Mouse (Mus musculus): Measurements from ENCODE around the gene Sav1. TPM values are rescaled to one million over a fixed set of nuclear protein-coding genes. Genes with fewer than 3 reads are reported as not detected.

Sav1 gene
- total and polyA plus RNA-seq, 3 experiments = 17.8 to 96.2 (median 47.8) TPM

- Histone ChIP-seq H3K27me3 (ENCODE audit: control insufficient read depth in 1 of 2, insufficient read depth in 2 of 2, low read length in 2 of 2) (no peaks in the 10 kb centered on the region), H3K4me3 (ENCODE audit: control insufficient read depth in 1 of 2, insufficient read depth in 1 of 2, low read depth in 2 of 2, low read length in 2 of 2) (no peak overlapping the region), H3K36me3 (ENCODE audit: control insufficient read depth in 1 of 2, insufficient read depth in 2 of 2, low read length in 2 of 2) (peaks cover 0 to 24% of the 10 kb centered on the region in 2 experiments; a peak in 2 of 4 replicates), H3K79me2 (ENCODE audit: control insufficient read depth, insufficient read depth, low read length, poor library complexity) (no peaks in the 10 kb centered on the region), H3K9ac (ENCODE audit: control insufficient read depth, low read depth, low read length, poor library complexity, severe bottlenecking) (no peak overlapping the region), H3K9me3 (replicated peaks; ENCODE audit: insufficient read depth, low read length) (no peaks in the 10 kb centered on the region), H3K4me1 (ENCODE audit: control insufficient read depth in 1 of 2, insufficient read depth in 2 of 2, low read length in 2 of 2) (no peaks in the 10 kb centered on the region), H3K27ac (ENCODE audit: control insufficient read depth, low read depth, low read length) (no peak overlapping the region)
- no peak for DNase-seq (ENCODE audit: low read depth, low spot score)
- TF ChIP-seq GATA1 (IDR thresholded peaks at IDR 0.05; ENCODE audit: low read depth, low read length) (no peak), CHD2 (IDR thresholded peaks at IDR 0.05; ENCODE audit: low read length) (no peak), SMC3 (IDR thresholded peaks at IDR 0.05; ENCODE audit: low read depth, low read length) (no peak), POLR2A (IDR thresholded peaks at IDR 0.05; ENCODE audit: control insufficient read depth in 1 of 2, insufficient read depth in 1 of 2, low read depth in 1 of 2, low read length in 2 of 2, poor library complexity in 1 of 2) (no peak), BHLHE40 (IDR thresholded peaks at IDR 0.05; ENCODE audit: borderline replicate concordance, low read depth, low read length) (no peak), MYC (IDR thresholded peaks at IDR 0.05; ENCODE audit: low read depth, low read length) (no peak)
These were observed 38.6 kb upstream of the Sav1 start for GRCm38 (mm10) chr12:70025431-70025830.

GRCm38 (mm10) chr12:70023580-70023979 is 36.8 kb upstream of the Sav1 start:
- DNase-seq (ENCODE audit: low read depth, low spot score) = no peak
- no peaks in the 10 kb centered on the region for H3K27me3 ChIP-seq (ENCODE audit: control insufficient read depth in 1 of 2, insufficient read depth in 2 of 2, low read length in 2 of 2)
- H3K36me3 ChIP-seq (ENCODE audit: control insufficient read depth in 1 of 2, insufficient read depth in 2 of 2, low read length in 2 of 2) = peaks cover 0 to 20% of the 10 kb centered on the region in 2 experiments; a peak in 2 of 4 replicates
- no peak overlapping the region for H3K4me3 ChIP-seq (ENCODE audit: control insufficient read depth in 1 of 2, insufficient read depth in 1 of 2, low read depth in 2 of 2, low read length in 2 of 2)
- TF ChIP-seq POLR2AphosphoS5 (IDR thresholded peaks at IDR 0.05; ENCODE audit: borderline replicate concordance, low read depth, low read length) (no peak), KAT2A (conservative IDR thresholded peaks at IDR 0.05; ENCODE audit: low read depth, low read length) (no peak), ETS1 (IDR thresholded peaks at IDR 0.05; ENCODE audit: low read depth, low read length) (no peak), CHD1 (IDR thresholded peaks at IDR 0.05; ENCODE audit: low read depth, low read length) (no peak), RAD21 (IDR thresholded peaks at IDR 0.05; ENCODE audit: low read depth, low read length) (no peak), MYB (IDR thresholded peaks at IDR 0.05; ENCODE audit: low read depth, low read length) (no peak), SIN3A (IDR thresholded peaks at IDR 0.05; ENCODE audit: low read length) (no peak), CHD2 (IDR thresholded peaks at IDR 0.05; ENCODE audit: low read length) (no peak), GATA1 (IDR thresholded peaks at IDR 0.05; ENCODE audit: low read depth, low read length) (no peak), JUND (IDR thresholded peaks at IDR 0.05; ENCODE audit: low read depth, low read length) (no peak), RCOR1 (IDR thresholded peaks at IDR 0.05; ENCODE audit: low read depth, low read length) (no peak), ELF1 (IDR thresholded peaks at IDR 0.05; ENCODE audit: low read depth, low read length) (no peak), CTCF (IDR thresholded peaks at IDR 0.05 in 2 of 3, conservative IDR thresholded peaks at IDR 0.05 in 1 of 3; ENCODE audit: control insufficient read depth in 1 of 3, insufficient read depth in 1 of 3, low read depth in 2 of 3, low read length in 3 of 3, poor library complexity in 1 of 3, severe bottlenecking in 1 of 3) (no peak), POLR2AphosphoS2 (IDR thresholded peaks at IDR 0.05; ENCODE audit: low read length) (no peak)
- H3K4me1 ChIP-seq (ENCODE audit: control insufficient read depth in 1 of 2, insufficient read depth in 2 of 2, low read length in 2 of 2) = no peaks in the 10 kb centered on the region
- no peaks in the 10 kb centered on the region for H3K9me3 ChIP-seq (replicated peaks; ENCODE audit: insufficient read depth, low read length)
- no peak overlapping the region for H3K27ac ChIP-seq (ENCODE audit: control insufficient read depth, low read depth, low read length)
- H3K79me2 ChIP-seq (ENCODE audit: control insufficient read depth, insufficient read depth, low read length, poor library complexity) = no peaks in the 10 kb centered on the region
- no peak overlapping the region for H3K9ac ChIP-seq (ENCODE audit: control insufficient read depth, low read depth, low read length, poor library complexity, severe bottlenecking)
